ENCODE assay signal across 17 mouse cellular contexts in the genomic region with DNA sequence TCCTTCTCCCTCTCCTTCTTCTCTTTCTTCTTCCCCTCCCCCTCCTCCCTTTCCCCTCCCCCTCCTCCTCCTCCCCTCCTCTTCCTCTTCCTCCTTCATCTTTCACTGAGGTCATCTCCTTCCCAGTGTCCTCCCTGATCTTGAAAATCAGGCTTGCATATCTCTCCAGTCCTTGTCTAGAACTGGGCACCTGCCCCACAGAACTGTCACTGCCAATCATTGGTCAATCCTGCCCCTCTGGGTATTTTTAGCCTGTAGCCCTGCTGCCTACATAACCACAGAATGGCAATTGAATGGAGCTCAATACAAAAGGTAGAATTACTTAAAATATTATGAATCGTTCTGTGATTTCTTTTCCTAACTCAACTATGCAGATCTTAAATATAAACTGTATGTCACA. TPM values are rescaled to one million over a fixed set of nuclear protein-coding genes. Genes with fewer than 3 reads are reported as not detected.
DNase-seq lines count a peak whose midpoint lies in the region; ATAC-seq and TF ChIP-seq lines count a peak whose summit lies in the region.
"Had no signal": no experiment of that assay in that cellular context is flagged by ENCODE, and none has a peak within 500 bp of the region (broad histone marks: within the 10 kb centered on the region; RNA-seq: fewer than 3 reads in every experiment).

No protein-coding gene starts in this region.

- DNase-seq in adrenal gland, postnatal 14 days = peak; percentile 48
- no peak for DNase-seq in adrenal gland, postnatal 25 days
- peak; percentile 88 for DNase-seq in heart, adult 11 months
- DNase-seq in heart, postnatal 36 days = no peak
- no peak for DNase-seq in heart, postnatal 10 days
- peak; percentile 36 for DNase-seq in skeletal muscle tissue, adult 2 months (ENCODE audit: low read depth, low spot score)
- DNase-seq in lung, postnatal 0 days (ENCODE audit: low spot score) = no peak
- DNase-seq: cerebellum, adult 2 months; cerebellum, postnatal 10 days; kidney, adult 2 months had no signal

- H3K4me3 ChIP-seq in heart, embryonic 12.5 days = no peak overlapping the region
- no peak overlapping the region for H3K4me3 ChIP-seq in lung, postnatal 0 days (ENCODE audit: low read depth, low read length)
- H3K4me3 ChIP-seq: embryonic facial prominence, embryonic 10.5 days; hindbrain, embryonic 15.5 days; kidney, embryonic 15.5 days had no signal

- peak overlapping the region; percentile 1; the same call in 1 of the 2 replicates for H3K27ac ChIP-seq in heart, embryonic 12.5 days (ENCODE audit: poor library complexity, severe bottlenecking)
- H3K27ac ChIP-seq in lung, postnatal 0 days (ENCODE audit: low read length) = no peak overlapping the region
- H3K27ac ChIP-seq: embryonic facial prominence, embryonic 10.5 days; hindbrain, embryonic 15.5 days; kidney, embryonic 15.5 days had no signal

- H3K4me2 ChIP-seq in heart, embryonic 12.5 days = no peak overlapping the region
- no peak overlapping the region for H3K4me2 ChIP-seq in lung, postnatal 0 days (replicated peaks; ENCODE audit: low read depth, low read length)
- H3K4me2 ChIP-seq: hindbrain, embryonic 15.5 days; kidney, embryonic 15.5 days had no signal

- H3K9ac ChIP-seq in heart, embryonic 12.5 days = no peak overlapping the region
- no peak overlapping the region for H3K9ac ChIP-seq in lung, postnatal 0 days (replicated peaks; ENCODE audit: low read depth)
- H3K9ac ChIP-seq: hindbrain, embryonic 15.5 days; kidney, embryonic 15.5 days had no signal

- TF ChIP-seq EP300 in lung, postnatal 0 days (IDR thresholded peaks at IDR 0.05) = no peak

- no peaks in the 10 kb centered on the region for H3K9me3 ChIP-seq in heart, embryonic 12.5 days (replicated peaks)
- H3K9me3 ChIP-seq in lung, postnatal 0 days (ENCODE audit: low read length) = no peaks in the 10 kb centered on the region
- H3K9me3 ChIP-seq: embryonic facial prominence, embryonic 10.5 days; hindbrain, embryonic 15.5 days; kidney, embryonic 15.5 days had no signal

- intact Hi-C loops in heart, postnatal 36 days (cut with DNase I) = no loop called here
- intact Hi-C loops in heart, postnatal 10 days (cut with DNase I) = no loop called here

- H3K36me3 ChIP-seq in heart, embryonic 12.5 days = no peaks in the 10 kb centered on the region
- no peaks in the 10 kb centered on the region for H3K36me3 ChIP-seq in lung, postnatal 0 days (ENCODE audit: insufficient read depth, low read length)
- H3K36me3 ChIP-seq: embryonic facial prominence, embryonic 10.5 days; hindbrain, embryonic 15.5 days; kidney, embryonic 15.5 days had no signal

- no peaks in the 10 kb centered on the region for H3K27me3 ChIP-seq in heart, embryonic 12.5 days (replicated peaks)
- H3K27me3 ChIP-seq in lung, postnatal 0 days (replicated peaks; ENCODE audit: insufficient read depth, low read length) = no peaks in the 10 kb centered on the region
- H3K27me3 ChIP-seq: hindbrain, embryonic 15.5 days; kidney, embryonic 15.5 days had no signal

- H3K4me1 ChIP-seq in heart, embryonic 12.5 days (replicated peaks) = peaks cover 12% of the 10 kb centered on the region; the same call in 1 of the 2 replicates
- H3K4me1 ChIP-seq in lung, postnatal 0 days (ENCODE audit: insufficient read depth, low read depth, low read length) = no peaks in the 10 kb centered on the region
- H3K4me1 ChIP-seq: embryonic facial prominence, embryonic 10.5 days; hindbrain, embryonic 15.5 days; kidney, embryonic 15.5 days had no signal

- ATAC-seq in heart, embryonic 12.5 days (ENCODE audit: insufficient number of reproducible peaks, low FRiP score) = no peak
- ATAC-seq in lung, postnatal 0 days = no peak
- ATAC-seq: forebrain, embryonic 14.5 days; intestine, embryonic 16.5 days had no signal

- 71% methylated on average over 1 of the region's 1 CpGs for WGBS in heart, embryonic 12.5 days
- 86% methylated on average over 1 of the region's 1 CpGs for WGBS in lung, postnatal 0 days

- no peak for TF ChIP-seq CTCF in lung, postnatal 0 days (IDR thresholded peaks at IDR 0.05)

RNA-seq across cellular contexts. Expression of gene Lmod3, which starts 5.9 kb away (rescaled TPM):
- not detected in 2 replicates for total RNA-seq in adrenal gland, postnatal 14 days (2021)
- not detected in 2 replicates for total RNA-seq in adrenal gland, postnatal 25 days (2021)
- total RNA-seq in heart, postnatal 36 days (2021) = 10 to 100 TPM; 57.6 to 64.6 TPM
- 18.0 and 18.7 TPM in 2 replicates for polyA plus RNA-seq in heart, embryonic 12.5 days (2016; fragmentation: Nextera tagmentation; extraction: Ambion mirVana)
- total RNA-seq in heart, postnatal 10 days (2021) = 10 to 100 TPM; 45.8 to 66.3 TPM
- 0.24 and 0.31 TPM in 2 replicates for polyA plus RNA-seq in lung, postnatal 0 days (2015; fragmentation: Nextera tagmentation; extraction: Ambion mirVana)
- total RNA-seq: MEL had no signal
- polyA plus RNA-seq: embryonic facial prominence, embryonic 10.5 days; forebrain, embryonic 14.5 days; hindbrain, embryonic 15.5 days had no signal

RNA-seq across cellular contexts. Expression of gene Arl6ip5, which starts 48.0 kb away (rescaled TPM):
- 82.2 and 89.5 TPM in 2 replicates for total RNA-seq in adrenal gland, postnatal 14 days (2021)
- total RNA-seq in adrenal gland, postnatal 25 days (2021) = 127 and 130 TPM in 2 replicates
- 100 to 1,000 TPM; 120 to 128 TPM for total RNA-seq in heart, postnatal 36 days (2021)
- 96.9 and 97.9 TPM in 2 replicates for polyA plus RNA-seq in heart, embryonic 12.5 days (2016; fragmentation: Nextera tagmentation; extraction: Ambion mirVana)
- total RNA-seq in heart, postnatal 10 days (2021) = 100 to 1,000 TPM in 1 of 2 experiments, 10 to 100 TPM in 1; 98.4 to 107 TPM
- 90.3 and 91.9 TPM in 2 replicates for polyA plus RNA-seq in lung, postnatal 0 days (2015; fragmentation: Nextera tagmentation; extraction: Ambion mirVana)

RNA-seq across cellular contexts. Expression of gene Uba3, which starts 53.0 kb away (rescaled TPM):
- 62.9 and 63.4 TPM in 2 replicates for total RNA-seq in adrenal gland, postnatal 14 days (2021)
- 59.7 and 61.6 TPM in 2 replicates for total RNA-seq in adrenal gland, postnatal 25 days (2021)
- total RNA-seq in heart, postnatal 36 days (2021) = 10 to 100 TPM; 53.0 to 61.3 TPM
- polyA plus RNA-seq in heart, embryonic 12.5 days (2016; fragmentation: Nextera tagmentation; extraction: Ambion mirVana) = 79.1 and 79.3 TPM in 2 replicates
- 10 to 100 TPM; 74.8 to 75.1 TPM for total RNA-seq in heart, postnatal 10 days (2021)
- polyA plus RNA-seq in lung, postnatal 0 days (2015; fragmentation: Nextera tagmentation; extraction: Ambion mirVana) = 35.8 and 43.2 TPM in 2 replicates

Comparison
In these comparisons a context has a peak if more than half of its experiments do, and no peak if none do; other contexts are left out.
1. DNase-seq: peak in adrenal gland, postnatal 14 days (single experiment), heart, adult 11 months (single experiment) and skeletal muscle tissue, adult 2 months (single experiment); none in adrenal gland, postnatal 25 days (single experiment), heart, postnatal 36 days (0 of 2), heart, postnatal 10 days (0 of 2) and lung, postnatal 0 days (single experiment).
2. RNA of gene Lmod3, which starts 5.9 kb away (total RNA-seq): 45.8 to 66.3 TPM in heart, postnatal 10 days and 57.6 to 64.6 TPM in heart, postnatal 36 days; not detected in adrenal gland, postnatal 14 days and not detected in adrenal gland, postnatal 25 days; every median in the first group is over 10 times any median in the second.